ENCODE assay signal across 9 mouse cellular contexts in genomic region chr4:88514403-88514802, GRCm38 (mm10). TPM values are rescaled to one million over a fixed set of nuclear protein-coding genes. Genes with fewer than 3 reads are reported as not detected.
DNase-seq lines count a peak whose midpoint lies in the region; ATAC-seq and TF ChIP-seq lines count a peak whose summit lies in the region.
"Had no signal": no experiment of that assay in that cellular context is flagged by ENCODE, and none has a peak within 500 bp of the region (broad histone marks: within the 10 kb centered on the region; RNA-seq: fewer than 3 reads in every experiment).

No protein-coding gene starts in this region.

- peak; percentile 70 for DNase-seq in urinary bladder, postnatal 14 days (ENCODE audit: low spot score)
- no peak for DNase-seq in urinary bladder, postnatal 4 days (ENCODE audit: low spot score in 2 of 2)
- peak; percentile 74 for DNase-seq in adrenal gland, postnatal 10 days
- peak; percentile 33 for DNase-seq in forelimb bud, embryonic 11.5 days (ENCODE audit: low read depth, low spot score)
- DNase-seq in kidney, adult 2 months, result peak; percentile 68
- peak; percentile 25 for DNase-seq in liver, embryonic 13.5 days
- peak; percentile 40 for DNase-seq in ovary, postnatal 14 days (ENCODE audit: low spot score)
- peak; percentile 38 to 47 for DNase-seq in urinary bladder, postnatal 36 days (ENCODE audit: low spot score in 2 of 2)

- no peaks in the 10 kb centered on the region for H3K4me1 ChIP-seq in kidney, adult 2 months (ENCODE audit: control insufficient read depth, insufficient read depth, low read length)
- peaks cover 30% of the 10 kb centered on the region for H3K4me1 ChIP-seq in liver, embryonic 13.5 days (replicated peaks)

- H3K4me2 ChIP-seq in liver, embryonic 13.5 days, result no peak overlapping the region

- WGBS in kidney, adult 2 months, result 22% methylated on average over 4 of the region's 4 CpGs
- WGBS in liver, embryonic 13.5 days (ENCODE audit: insufficient replicate concordance), result 28% methylated on average over 4 of the region's 4 CpGs

- H3K9me3 ChIP-seq in liver, embryonic 13.5 days (replicated peaks), result no peaks in the 10 kb centered on the region

- H3K4me3 ChIP-seq in kidney, adult 2 months (ENCODE audit: insufficient read depth, low read depth, low read length), result no peak overlapping the region
- no peak overlapping the region for H3K4me3 ChIP-seq in liver, embryonic 13.5 days (replicated peaks)

- H3K36me3 ChIP-seq in kidney, adult 2 months (ENCODE audit: control insufficient read depth, insufficient read depth, low read length), result no peaks in the 10 kb centered on the region
- no peaks in the 10 kb centered on the region for H3K36me3 ChIP-seq in liver, embryonic 13.5 days

- TF ChIP-seq POLR2A in kidney, adult 2 months (IDR thresholded peaks at IDR 0.05; ENCODE audit: low read depth, low read length), result no peak

- ATAC-seq in liver, embryonic 13.5 days (ENCODE audit: low read depth), result peak; percentile 51; the same call in 1 of the 2 replicates

- H3K27me3 ChIP-seq in kidney, adult 2 months (replicated peaks; ENCODE audit: control insufficient read depth, insufficient read depth, low read length), result no peaks in the 10 kb centered on the region
- H3K27me3 ChIP-seq in liver, embryonic 13.5 days, result no peaks in the 10 kb centered on the region

- H3K27ac ChIP-seq in kidney, adult 2 months (ENCODE audit: insufficient read depth, low read depth, low read length), result no peak overlapping the region
- H3K27ac ChIP-seq in liver, embryonic 13.5 days, result no peak overlapping the region

- TF ChIP-seq CTCF in kidney, adult 2 months (conservative IDR thresholded peaks at IDR 0.05; ENCODE audit: insufficient read depth, insufficient read length, low read depth, low read length), result peak; percentile 69

- H3K9ac ChIP-seq in liver, embryonic 13.5 days, result no peak overlapping the region

RNA-seq across cellular contexts. Expression of gene Ifnb1, which starts 8.2 kb away (rescaled TPM):
- total RNA-seq in adrenal gland, postnatal 10 days (2021), result not detected
- not detected in 2 replicates for polyA plus RNA-seq in kidney, adult 2 months (2012; rRNA removed)
- polyA plus RNA-seq in liver, embryonic 13.5 days (2015; fragmentation: Nextera tagmentation; extraction: Ambion mirVana), result not detected in 2 replicates
- total RNA-seq: gastrocnemius, postnatal 4 days had no signal

RNA-seq across cellular contexts. Expression of gene Ifna15, which starts 43.6 kb away (rescaled TPM):
- total RNA-seq in adrenal gland, postnatal 10 days (2021), result not detected
- not detected in 2 replicates for polyA plus RNA-seq in kidney, adult 2 months (2012; rRNA removed)
- not detected in 2 replicates for polyA plus RNA-seq in liver, embryonic 13.5 days (2015; fragmentation: Nextera tagmentation; extraction: Ambion mirVana)
- total RNA-seq: gastrocnemius, postnatal 4 days had no signal

RNA-seq across cellular contexts. Expression of gene Ifna14, which starts 57.2 kb away (rescaled TPM):
- not detected for total RNA-seq in adrenal gland, postnatal 10 days (2021)
- polyA plus RNA-seq in kidney, adult 2 months (2012; rRNA removed), result not detected in 2 replicates
- polyA plus RNA-seq in liver, embryonic 13.5 days (2015; fragmentation: Nextera tagmentation; extraction: Ambion mirVana), result not detected in 2 replicates
- total RNA-seq: gastrocnemius, postnatal 4 days had no signal

Comparison
In these comparisons a context has a peak if more than half of its experiments do, and no peak if none do; other contexts are left out.
1. DNase-seq: peak in urinary bladder, postnatal 14 days (single experiment), adrenal gland, postnatal 10 days (single experiment), forelimb bud, embryonic 11.5 days (single experiment), kidney, adult 2 months (single experiment), liver, embryonic 13.5 days (single experiment), ovary, postnatal 14 days (single experiment) and urinary bladder, postnatal 36 days (2 of 2); none in urinary bladder, postnatal 4 days (0 of 2).